In the genomic region with DNA sequence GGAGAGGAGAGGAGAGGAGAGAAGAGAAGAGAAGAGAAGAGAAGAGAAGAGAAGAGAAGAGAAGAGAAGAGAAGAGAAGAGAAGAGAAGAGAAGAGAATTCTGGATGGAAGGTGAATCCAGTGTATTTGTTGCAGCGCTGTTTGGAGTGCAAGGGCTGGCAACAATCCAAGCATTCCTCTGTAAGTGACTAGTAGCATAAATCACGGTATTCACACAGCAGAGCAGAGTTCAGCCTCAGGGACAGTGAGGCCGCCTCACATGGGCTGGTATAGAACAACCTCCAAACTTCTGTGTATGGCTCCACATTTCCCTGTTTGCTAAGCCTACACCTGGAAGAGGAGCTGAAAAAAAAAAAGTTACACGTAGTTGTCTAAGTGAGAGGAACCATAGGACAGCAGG, we compare ENCODE assay signal across 11 mouse cellular contexts. TPM values are rescaled to one million over a fixed set of nuclear protein-coding genes. Genes with fewer than 3 reads are reported as not detected.
DNase-seq lines count a peak whose midpoint lies in the region; ATAC-seq and TF ChIP-seq lines count a peak whose summit lies in the region.
"Had no signal": no experiment of that assay in that cellular context is flagged by ENCODE, and none has a peak within 500 bp of the region (broad histone marks: within the 10 kb centered on the region; RNA-seq: fewer than 3 reads in every experiment).

No protein-coding gene starts in this region.

- no peak overlapping the region for H3K4me2 ChIP-seq in hindbrain, postnatal 0 days (ENCODE audit: low read depth, low read length)
- no peak overlapping the region for H3K4me2 ChIP-seq in hindbrain, embryonic 16.5 days (ENCODE audit: low read length)
- H3K4me2 ChIP-seq: liver, embryonic 13.5 days had no signal

- H3K27ac ChIP-seq in hindbrain, postnatal 0 days: no peak overlapping the region
- H3K27ac ChIP-seq in hindbrain, embryonic 16.5 days (ENCODE audit: low read depth, low read length): no peak overlapping the region

- WGBS in hindbrain, postnatal 0 days: 34% methylated on average over 4 of the region's 4 CpGs
- WGBS in hindbrain, embryonic 16.5 days: 45% methylated on average over 4 of the region's 4 CpGs

- no peak overlapping the region for H3K9ac ChIP-seq in hindbrain, postnatal 0 days (replicated peaks; ENCODE audit: low read length)
- H3K9ac ChIP-seq in hindbrain, embryonic 16.5 days (ENCODE audit: low read depth, low read length): no peak overlapping the region
- H3K9ac ChIP-seq: liver, embryonic 13.5 days had no signal

- H3K36me3 ChIP-seq in hindbrain, postnatal 0 days (ENCODE audit: insufficient read depth, low read length): no peaks in the 10 kb centered on the region
- H3K36me3 ChIP-seq in hindbrain, embryonic 16.5 days (ENCODE audit: control insufficient read depth, insufficient read depth, low read length): no peaks in the 10 kb centered on the region

- ATAC-seq in hindbrain, postnatal 0 days: no peak
- ATAC-seq in hindbrain, embryonic 16.5 days: no peak
- ATAC-seq in megakaryocyte, adult 5-6 weeks (ENCODE audit: poor library complexity, severe bottlenecking): no peak

- no peaks in the 10 kb centered on the region for H3K4me1 ChIP-seq in hindbrain, postnatal 0 days (ENCODE audit: insufficient read depth, low read length)
- peaks cover 9% of the 10 kb centered on the region for H3K4me1 ChIP-seq in hindbrain, embryonic 16.5 days (ENCODE audit: control insufficient read depth, insufficient read depth, low read depth, low read length)

- H3K9me3 ChIP-seq in hindbrain, postnatal 0 days (ENCODE audit: low read length): no peaks in the 10 kb centered on the region
- no peaks in the 10 kb centered on the region for H3K9me3 ChIP-seq in hindbrain, embryonic 16.5 days (ENCODE audit: control insufficient read depth, low read length)
- H3K9me3 ChIP-seq: liver, embryonic 13.5 days had no signal

- H3K4me3 ChIP-seq in hindbrain, postnatal 0 days (ENCODE audit: low read length): no peak overlapping the region
- no peak overlapping the region for H3K4me3 ChIP-seq in hindbrain, embryonic 16.5 days (ENCODE audit: low read length)
- H3K4me3 ChIP-seq: liver, embryonic 13.5 days; myocyte had no signal

- H3K27me3 ChIP-seq in hindbrain, postnatal 0 days (ENCODE audit: insufficient read depth, low read length): no peaks in the 10 kb centered on the region
- H3K27me3 ChIP-seq in hindbrain, embryonic 16.5 days (replicated peaks; ENCODE audit: control insufficient read depth, insufficient read depth, low read length): no peaks in the 10 kb centered on the region
- H3K27me3 ChIP-seq: liver, embryonic 13.5 days had no signal

- intact Hi-C loops in gastrocnemius, postnatal 14 days (cut with DNase I; ENCODE audit: low total_unique reads): no loop called here

- DNase-seq in hindbrain, postnatal 0 days (ENCODE audit: low spot score): peak; percentile 32
- DNase-seq in Muller cell, postnatal 12 days (ENCODE audit: inconsistent ontology term): peak; percentile 56
- peak; percentile 64 for DNase-seq in adrenal gland, postnatal 25 days
- peak; percentile 89 for DNase-seq in kidney, postnatal 14 days
- DNase-seq in gastrocnemius, postnatal 14 days: no peak
- no peak for DNase-seq in spleen, adult 18-20 months
- DNase-seq: cerebellum, postnatal 14 days; liver, embryonic 13.5 days had no signal

- no peak for TF ChIP-seq CTCF in hindbrain, postnatal 0 days (IDR thresholded peaks at IDR 0.05; ENCODE audit: low read depth)

RNA-seq across cellular contexts. Expression of a gene that starts 6.4 kb away (rescaled TPM):
- 9.3 and 11.5 TPM in 2 replicates for total RNA-seq in hindbrain, postnatal 0 days (2014; rRNA removed)
- 2.7 and 3.0 TPM in 2 replicates for polyA plus RNA-seq in hindbrain, postnatal 0 days (2015; fragmentation: Nextera tagmentation; extraction: Ambion mirVana)
- 3.1 and 4.3 TPM in 2 replicates for polyA plus RNA-seq in hindbrain, embryonic 16.5 days (2015; fragmentation: Nextera tagmentation; extraction: Ambion mirVana)
- total RNA-seq in adrenal gland, postnatal 25 days (2021): 22.3 and 32.8 TPM in 2 replicates
- 24.6 and 27.0 TPM in 2 replicates for total RNA-seq in megakaryocyte, adult 5-6 weeks (2015)
- 17.0 and 25.0 TPM in 2 replicates for total RNA-seq in megakaryocyte, adult 5-6 weeks (2017)
- total RNA-seq in gastrocnemius, postnatal 14 days (2021): 10 to 100 TPM; 10.8 to 11.2 TPM

Comparison
In these comparisons a context has a peak if more than half of its experiments do, and no peak if none do; other contexts are left out.
1. DNase-seq: peak in hindbrain, postnatal 0 days (single experiment), Muller cell, postnatal 12 days (single experiment), adrenal gland, postnatal 25 days (single experiment) and kidney, postnatal 14 days (single experiment); none in gastrocnemius, postnatal 14 days (single experiment) and spleen, adult 18-20 months (0 of 2).